Mouse (Mus musculus) spleen, postnatal 10 days (tissue): Measurements from ENCODE around the gene Gm10320.

Experiments used
- DNase-seq, 2 experiments: peaks; one replicate each; pipeline ENCODE4 v3.0.0; 2021 to 2022; ENCODE audit warnings: low spot score in 2 of 2

Gene Gm10320

GRCm38 (mm10) chr13:98461467-98461866, 30.3 kb downstream of the Gm10320 start:
- DNase-seq, result no peak

GRCm38 (mm10) chr13:98456398-98456797, 35.4 kb downstream of the Gm10320 start:
- no peak for DNase-seq

- no peak for DNase-seq
Measured at GRCm38 (mm10) chr13:98455646-98456045, 36.2 kb downstream of the Gm10320 start.

GRCm38 (mm10) chr13:98454224-98454967, 37.4 kb downstream of the Gm10320 start:
- no peak for DNase-seq

- DNase-seq, result no peak
Measured at GRCm38 (mm10) chr13:98453146-98453545, 38.7 kb downstream of the Gm10320 start.

GRCm38 (mm10) chr13:98448696-98449095, 43.1 kb downstream of the Gm10320 start:
- DNase-seq, result no peak

- DNase-seq, result no peak
Measured at GRCm38 (mm10) chr13:98447741-98448140, 44.1 kb downstream of the Gm10320 start.

GRCm38 (mm10) chr13:98445391-98446125, 46.2 kb downstream of the Gm10320 start:
- no peak for DNase-seq

GRCm38 (mm10) chr13:98441001-98441400, 50.8 kb downstream of the Gm10320 start:
- DNase-seq, result no peak

- DNase-seq, result no peak
Measured at GRCm38 (mm10) chr13:98440293-98440952, 51.4 kb downstream of the Gm10320 start.
